Mouse (Mus musculus) small intestine, adult 2 months (tissue): Measurements from ENCODE around the gene Acan.

Experiments used
- CTCF ChIP-seq: fragments of 200-500 bp; IDR thresholded peaks from 2 replicates; pipeline ENCODE4 v1.5.1; 2012; ENCODE audit warnings: low read depth, mild to moderate bottlenecking, control low read depth, inconsistent platforms, low read length, moderate library complexity, mixed read lengths; ENCODE audit not compliant: insufficient replicate concordance, insufficient read length; ENCODE audit errors: extremely low read depth
- POLR2A ChIP-seq: fragments of 200-500 bp; IDR thresholded peaks from 2 replicates; pipeline ENCODE4 v1.6.1; 2012; ENCODE audit warnings: low read depth, mild to moderate bottlenecking, control low read depth, inconsistent platforms, low read length, moderate library complexity

GRCm38 (mm10) chr7:79130843-79131444 lies 77.7 kb downstream of the Acan start, which contains the start of gene Hapln3:
- TF ChIP-seq POLR2A (no peak), CTCF (no peak)
